Mouse (Mus musculus) intestine, embryonic 16.5 days (tissue): ENCODE measurements at regions not wholly inside any gene's neighbourhood (a gene's known extent, or its start where the extent isn't known, plus 50 kb on each side); places are given as distances from the start of the nearest gene placed in this dataset.

Source experiments
- ATAC-seq: fragments of 200-750 bp; cut with Nextera tagmentation; 2 replicates; pipeline ENCODE4 v1.8.0; 2017; ENCODE audit warnings: moderate TSS enrichment, moderate library complexity
- H3K27ac ChIP-seq: fragments of 300-500 bp; sonication (generic); 2 replicates; pipeline ENCODE4 v1.5.1; 2014; ENCODE audit warnings: mild to moderate bottlenecking, low read length
- H3K27me3 ChIP-seq: fragments of 300-500 bp; sonication (generic); replicated peaks from 2 replicates; pipeline ENCODE4 v1.6.1; 2014; ENCODE audit warnings: low read length, control low read depth, mixed read lengths; ENCODE audit not compliant: control insufficient read depth, insufficient read depth
- H3K36me3 ChIP-seq: fragments of 300-500 bp; sonication (generic); 2 replicates; pipeline ENCODE4 v1.6.1; 2014; ENCODE audit warnings: low read length, control low read depth; ENCODE audit not compliant: control insufficient read depth, insufficient read depth
- H3K4me1 ChIP-seq: fragments of 300-500 bp; sonication (generic); 2 replicates; pipeline ENCODE4 v1.6.1; 2014; ENCODE audit warnings: low read length, control low read depth, mixed read lengths; ENCODE audit not compliant: control insufficient read depth, insufficient read depth
- H3K4me2 ChIP-seq: fragments of 300-500 bp; sonication (generic); 2 replicates; pipeline ENCODE4 v1.6.1; 2014; ENCODE audit warnings: low read depth, low read length, control low read depth
- H3K4me3 ChIP-seq: fragments of 300-500 bp; sonication (generic); 2 replicates; pipeline ENCODE4 v1.5.1; 2014; ENCODE audit warnings: mild to moderate bottlenecking, low read length
- H3K9ac ChIP-seq: fragments of 300-500 bp; sonication (generic); 2 replicates; pipeline ENCODE4 v1.6.1; 2014; ENCODE audit warnings: low read depth, low read length
- H3K9me3 ChIP-seq: fragments of 300-500 bp; sonication (generic); 2 replicates; pipeline ENCODE4 v1.6.1; 2016; ENCODE audit warnings: low read length, control low read depth; ENCODE audit not compliant: control insufficient read depth
- WGBS: fragments of 180-500 bp; shearing (Covaris S2); extraction: QIAGEN DNeasy Blood & Tissue Kit; methylation state at CpG from one replicate; pipeline ENCODE4 v1.1.7; 2014; 5-methylcytosine and 5-hydroxymethylcytosine counted together

- H3K27me3 ChIP-seq = no peaks in the 10 kb centered on the region
- no peak for ATAC-seq
- no peaks in the 10 kb centered on the region for H3K36me3 ChIP-seq
- 42% methylated on average over 8 of the region's 8 CpGs for WGBS
- no peak overlapping the region for H3K4me3 ChIP-seq
- H3K9me3 ChIP-seq = no peaks in the 10 kb centered on the region
- H3K9ac ChIP-seq = no peak overlapping the region
- no peak overlapping the region for H3K4me2 ChIP-seq
- H3K4me1 ChIP-seq = no peaks in the 10 kb centered on the region; the same call in 1 of the 2 replicates
- H3K27ac ChIP-seq = no peak overlapping the region
Observed at GRCm38 (mm10) chr8:109012655-109013054, 481.2 kb upstream of the Pmfbp1 start.

DNA sequence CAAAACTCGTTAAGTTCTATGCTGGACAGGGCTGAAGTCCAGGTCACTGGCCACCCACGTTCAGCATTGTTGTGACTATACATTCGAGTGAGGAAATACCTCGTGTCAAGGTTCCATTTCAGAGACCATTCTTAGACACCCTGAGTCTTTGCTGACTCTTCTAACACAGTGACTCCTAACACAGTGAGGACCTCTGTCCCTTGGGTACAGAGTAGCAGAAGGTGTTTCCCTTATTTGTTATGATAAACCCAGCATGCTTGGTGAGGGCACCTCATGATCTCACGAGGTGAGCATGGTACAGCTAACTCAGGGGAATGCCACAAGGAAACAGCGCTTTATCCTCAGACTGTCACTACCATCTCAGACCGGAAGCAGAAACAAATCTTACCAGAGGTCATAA lies 480.2 kb upstream of the Pmfbp1 start:
- no peaks in the 10 kb centered on the region for H3K9me3 ChIP-seq
- H3K4me1 ChIP-seq = no peaks in the 10 kb centered on the region; the same call in 1 of the 2 replicates
- H3K27me3 ChIP-seq = no peaks in the 10 kb centered on the region
- no peak for ATAC-seq
- no peak overlapping the region for H3K27ac ChIP-seq
- H3K36me3 ChIP-seq = no peaks in the 10 kb centered on the region
- H3K4me3 ChIP-seq = no peak overlapping the region
- 70% methylated on average over 7 of the region's 7 CpGs for WGBS
- no peak overlapping the region for H3K9ac ChIP-seq
- H3K4me2 ChIP-seq = no peak overlapping the region

GRCm38 (mm10) chr8:109014746-109015145 lies 479.1 kb upstream of the Pmfbp1 start:
- Histone ChIP-seq H3K9ac (no peak overlapping the region), H3K27me3 (no peaks in the 10 kb centered on the region), H3K9me3 (no peaks in the 10 kb centered on the region), H3K27ac (no peak overlapping the region), H3K4me1 (no peaks in the 10 kb centered on the region; the same call in 1 of the 2 replicates), H3K36me3 (no peaks in the 10 kb centered on the region), H3K4me3 (no peak overlapping the region), H3K4me2 (no peak overlapping the region)
- whole genome bisulfite sequencing = 71% methylated on average over 7 of the region's 7 CpGs
- ATAC-seq = no peak

DNA sequence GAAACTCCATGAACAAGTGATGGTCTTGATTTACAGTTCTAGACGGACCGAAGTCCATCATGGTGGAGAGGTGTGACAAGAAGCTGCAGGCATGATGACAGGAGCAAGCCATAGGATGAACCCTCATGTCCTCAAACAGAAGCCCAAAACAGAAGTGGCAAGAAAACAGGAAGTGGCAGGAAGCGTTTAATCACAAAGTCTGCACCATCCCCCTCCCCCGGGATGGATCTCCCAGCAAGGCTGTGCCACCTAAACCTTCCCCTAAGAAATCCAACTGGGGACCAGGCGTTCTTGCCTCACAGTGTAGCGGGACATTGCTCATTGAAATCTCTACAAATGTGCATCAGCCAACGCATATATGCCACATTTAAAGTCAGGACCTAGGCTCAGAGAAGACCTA lies 474.3 kb upstream of the Pmfbp1 start:
- Histone ChIP-seq H3K4me3 (no peak overlapping the region), H3K4me1 (no peaks in the 10 kb centered on the region; the same call in 1 of the 2 replicates), H3K9ac (no peak overlapping the region), H3K36me3 (no peaks in the 10 kb centered on the region), H3K9me3 (no peaks in the 10 kb centered on the region), H3K27me3 (no peaks in the 10 kb centered on the region), H3K4me2 (no peak overlapping the region), H3K27ac (no peak overlapping the region)
- WGBS = 85% methylated on average over 7 of the region's 7 CpGs
- ATAC-seq = no peak

DNA sequence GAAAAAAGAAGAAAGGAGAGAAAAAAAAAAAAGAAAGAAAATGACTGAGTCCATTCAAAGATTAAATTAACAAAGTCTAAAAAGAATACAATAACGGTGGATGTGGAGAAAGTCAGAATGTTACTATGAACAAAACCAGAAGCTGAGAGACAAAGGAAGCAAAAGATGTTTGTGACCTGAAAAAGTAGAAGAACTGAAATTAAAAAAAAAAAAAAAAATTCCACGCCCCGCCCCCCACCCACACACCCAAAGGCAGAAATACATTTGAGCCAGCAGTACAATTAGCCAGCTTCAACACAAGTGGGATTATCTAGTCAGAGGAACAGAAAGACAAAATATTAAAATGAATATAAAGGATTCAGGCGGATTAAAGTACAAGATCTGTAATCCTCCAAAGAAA lies 473.7 kb upstream of the Pmfbp1 start:
- no peaks in the 10 kb centered on the region for H3K27me3 ChIP-seq
- no peaks in the 10 kb centered on the region for H3K36me3 ChIP-seq
- ATAC-seq = no peak
- 94% methylated on average over 4 of the region's 4 CpGs for WGBS
- no peak overlapping the region for H3K9ac ChIP-seq
- no peak overlapping the region for H3K4me2 ChIP-seq
- no peak overlapping the region for H3K27ac ChIP-seq
- H3K9me3 ChIP-seq = no peaks in the 10 kb centered on the region
- no peaks in the 10 kb centered on the region; the same call in 1 of the 2 replicates for H3K4me1 ChIP-seq
- H3K4me3 ChIP-seq = no peak overlapping the region

GRCm38 (mm10) chr8:109027923-109028322 lies 465.9 kb upstream of the Pmfbp1 start:
- 91% methylated on average over 8 of the region's 8 CpGs for WGBS
- no peak for ATAC-seq

GRCm38 (mm10) chr8:109053608-109054007 lies 440.2 kb upstream of the Pmfbp1 start:
- Histone ChIP-seq H3K27ac (no peak overlapping the region), H3K4me3 (no peak overlapping the region), H3K27me3 (no peaks in the 10 kb centered on the region), H3K9ac (no peak overlapping the region), H3K36me3 (no peaks in the 10 kb centered on the region), H3K4me1 (no peaks in the 10 kb centered on the region), H3K9me3 (peaks cover 6% of the 10 kb centered on the region), H3K4me2 (no peak overlapping the region)
- 62% methylated on average over 4 of the region's 4 CpGs for WGBS
- peak; percentile 70 for ATAC-seq

More at GRCm38 (mm10) chr8:109027923-109028322, 465.9 kb upstream of the Pmfbp1 start:
- no peak overlapping the region for H3K27ac ChIP-seq
- no peaks in the 10 kb centered on the region for H3K9me3 ChIP-seq
- no peaks in the 10 kb centered on the region for H3K4me1 ChIP-seq
- no peaks in the 10 kb centered on the region for H3K27me3 ChIP-seq
- H3K4me2 ChIP-seq = no peak overlapping the region
- no peak overlapping the region for H3K4me3 ChIP-seq
- no peak overlapping the region for H3K9ac ChIP-seq
- H3K36me3 ChIP-seq = no peaks in the 10 kb centered on the region

GRCm38 (mm10) chr8:109059152-109059551 lies 434.7 kb upstream of the Pmfbp1 start:
- H3K9ac ChIP-seq = no peak overlapping the region
- ATAC-seq = no peak
- WGBS = 69% methylated on average over 5 of the region's 5 CpGs
- no peaks in the 10 kb centered on the region for H3K36me3 ChIP-seq
- no peaks in the 10 kb centered on the region for H3K27me3 ChIP-seq
- no peaks in the 10 kb centered on the region for H3K4me1 ChIP-seq
- no peak overlapping the region for H3K4me3 ChIP-seq
- H3K27ac ChIP-seq = no peak overlapping the region
- no peak overlapping the region for H3K4me2 ChIP-seq
- peaks cover 2% of the 10 kb centered on the region; the same call in 1 of the 2 replicates for H3K9me3 ChIP-seq

GRCm38 (mm10) chr8:109062376-109062775 lies 431.5 kb upstream of the Pmfbp1 start:
- Histone ChIP-seq H3K36me3 (no peaks in the 10 kb centered on the region), H3K4me2 (no peak overlapping the region), H3K27me3 (no peaks in the 10 kb centered on the region), H3K27ac (no peak overlapping the region), H3K9me3 (peaks cover 2% of the 10 kb centered on the region; the same call in 1 of the 2 replicates), H3K4me3 (no peak overlapping the region), H3K9ac (no peak overlapping the region), H3K4me1 (no peaks in the 10 kb centered on the region)
- ATAC-seq = no peak

DNA sequence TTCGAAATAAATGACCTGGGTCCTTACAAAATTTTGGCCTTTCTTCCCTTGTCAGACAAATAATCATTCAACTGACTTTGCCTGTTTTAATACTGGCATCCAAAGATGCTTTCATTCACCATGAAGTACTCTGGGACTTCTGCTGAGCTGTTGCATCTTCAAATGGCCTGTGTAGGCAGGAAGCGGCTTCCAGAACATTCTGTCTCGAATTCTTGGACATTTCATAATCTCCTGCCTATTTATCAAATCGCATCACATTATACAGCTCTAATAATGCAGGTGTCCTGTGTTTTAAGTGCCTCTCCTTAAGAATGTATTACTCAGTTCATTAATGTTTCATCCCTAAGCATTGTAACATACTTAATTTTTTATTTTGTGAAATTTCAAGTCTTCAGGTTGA lies 420.1 kb upstream of the Pmfbp1 start:
- Histone ChIP-seq H3K27me3 (no peaks in the 10 kb centered on the region), H3K4me3 (no peak overlapping the region), H3K27ac (no peak overlapping the region), H3K36me3 (no peaks in the 10 kb centered on the region), H3K4me2 (no peak overlapping the region), H3K9me3 (no peaks in the 10 kb centered on the region), H3K4me1 (no peaks in the 10 kb centered on the region), H3K9ac (no peak overlapping the region)
- no peak for ATAC-seq
- WGBS = 92% methylated on average over 4 of the region's 4 CpGs
